Comparison of ENCODE assay signal across 8 mouse cellular contexts in the genomic region with DNA sequence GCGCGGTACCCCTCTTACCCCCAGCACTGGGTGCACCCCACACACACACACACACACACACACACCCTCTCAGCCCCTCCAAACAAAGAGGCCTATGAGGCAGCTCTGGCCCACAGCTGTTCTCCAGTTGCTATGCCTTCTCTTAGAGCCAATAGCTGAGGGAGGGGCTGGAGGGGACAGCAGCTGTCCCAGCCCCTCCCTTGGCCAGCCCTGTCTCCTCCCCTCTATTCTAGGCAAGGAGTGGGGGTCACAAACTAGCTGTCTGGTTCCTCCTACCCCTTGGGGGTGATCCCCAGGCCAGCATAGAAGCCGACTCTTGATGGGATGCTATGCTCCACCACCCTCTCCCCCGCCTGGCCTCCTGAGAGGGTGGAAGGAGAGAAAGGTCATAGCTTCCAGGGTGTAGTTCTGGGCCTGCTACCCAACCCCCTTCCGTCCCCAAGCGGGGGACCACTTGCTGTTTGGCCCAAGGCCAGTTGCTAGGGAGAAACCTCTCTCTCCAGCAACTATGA. TPM values are rescaled to one million over a fixed set of nuclear protein-coding genes. Genes with fewer than 3 reads are reported as not detected.
DNase-seq lines count a peak whose midpoint lies in the region; ATAC-seq and TF ChIP-seq lines count a peak whose summit lies in the region.

No protein-coding gene starts in this region.

- H3K27me3 ChIP-seq in kidney, postnatal 0 days (ENCODE audit: insufficient read depth, low read length): no peaks in the 10 kb centered on the region
- H3K27me3 ChIP-seq in embryonic facial prominence, embryonic 10.5 days (replicated peaks; ENCODE audit: low read depth, poor library complexity, severe bottlenecking): peaks cover 56% of the 10 kb centered on the region
- H3K27me3 ChIP-seq in heart, embryonic 10.5 days (ENCODE audit: insufficient read depth, poor library complexity, severe bottlenecking): peaks cover 22% of the 10 kb centered on the region
- H3K27me3 ChIP-seq in limb, embryonic 14.5 days (ENCODE audit: control insufficient read depth, insufficient read depth, low read length): no peaks in the 10 kb centered on the region

- peaks cover 31% of the 10 kb centered on the region for H3K4me1 ChIP-seq in kidney, postnatal 0 days (replicated peaks; ENCODE audit: insufficient read depth, low read length)
- peaks cover 66% of the 10 kb centered on the region for H3K4me1 ChIP-seq in embryonic facial prominence, embryonic 10.5 days
- H3K4me1 ChIP-seq in heart, embryonic 10.5 days: peaks cover 64% of the 10 kb centered on the region
- peaks cover 42% of the 10 kb centered on the region for H3K4me1 ChIP-seq in limb, embryonic 14.5 days (ENCODE audit: control insufficient read depth, insufficient read depth, low read length)

- 0 out of 2 replicates have a peak overlapping the region, but pooled peaks have one; percentile 47 for H3K4me3 ChIP-seq in kidney, postnatal 0 days (replicated peaks; ENCODE audit: low read depth, low read length)
- peak overlapping the region; percentile 64 for H3K4me3 ChIP-seq in embryonic facial prominence, embryonic 10.5 days
- peak overlapping the region; percentile 74 for H3K4me3 ChIP-seq in heart, embryonic 10.5 days
- H3K4me3 ChIP-seq in limb, embryonic 14.5 days (replicated peaks; ENCODE audit: low read length): peak overlapping the region; percentile 59

- DNase-seq in kidney, postnatal 0 days (ENCODE audit: low spot score): peak; percentile 70
- no peak for DNase-seq in kidney, adult 11 months
- DNase-seq in embryonic facial prominence, embryonic 10.5 days (ENCODE audit: low spot score): peak; percentile 55
- no peak for DNase-seq in heart, embryonic 10.5 days (ENCODE audit: low spot score)
- DNase-seq in limb, embryonic 14.5 days (ENCODE audit: low spot score): peak; percentile 87
- DNase-seq in urinary bladder, adult 18-20 months (ENCODE audit: low spot score in 2 of 2): no peak
- DNase-seq in layer of hippocampus, adult 18-20 months (ENCODE audit: low spot score in 2 of 2): no peak
- no peak for DNase-seq in urinary bladder, adult 2 months (ENCODE audit: low spot score)

- H3K4me2 ChIP-seq in kidney, postnatal 0 days (ENCODE audit: low read length): peak overlapping the region; percentile 89
- H3K4me2 ChIP-seq in limb, embryonic 14.5 days (replicated peaks; ENCODE audit: low read depth, low read length, severe bottlenecking): peak overlapping the region; percentile 63

- H3K36me3 ChIP-seq in kidney, postnatal 0 days (ENCODE audit: insufficient read depth, low read length): no peaks in the 10 kb centered on the region
- peaks cover 6% of the 10 kb centered on the region; the same call in 1 of the 2 replicates for H3K36me3 ChIP-seq in embryonic facial prominence, embryonic 10.5 days (replicated peaks)
- peaks cover 37% of the 10 kb centered on the region for H3K36me3 ChIP-seq in heart, embryonic 10.5 days
- H3K36me3 ChIP-seq in limb, embryonic 14.5 days (ENCODE audit: control insufficient read depth, insufficient read depth, low read length): peaks cover 28% of the 10 kb centered on the region

- no peaks in the 10 kb centered on the region for H3K9me3 ChIP-seq in kidney, postnatal 0 days (replicated peaks; ENCODE audit: low read length)
- H3K9me3 ChIP-seq in embryonic facial prominence, embryonic 10.5 days: no peaks in the 10 kb centered on the region
- no peaks in the 10 kb centered on the region for H3K9me3 ChIP-seq in heart, embryonic 10.5 days
- H3K9me3 ChIP-seq in limb, embryonic 14.5 days (ENCODE audit: control insufficient read depth, low read length): no peaks in the 10 kb centered on the region

- H3K27ac ChIP-seq in kidney, postnatal 0 days: 0 out of 2 replicates have a peak overlapping the region, but pooled peaks have one; percentile 31
- H3K27ac ChIP-seq in embryonic facial prominence, embryonic 10.5 days (replicated peaks): peak overlapping the region; percentile 78
- H3K27ac ChIP-seq in heart, embryonic 10.5 days: peak overlapping the region; percentile 93
- peak overlapping the region; percentile 83 for H3K27ac ChIP-seq in limb, embryonic 14.5 days (replicated peaks; ENCODE audit: low read depth, low read length)

- H3K9ac ChIP-seq in kidney, postnatal 0 days (ENCODE audit: low read depth, low read length): no peak overlapping the region
- peak overlapping the region; percentile 53 for H3K9ac ChIP-seq in limb, embryonic 14.5 days (ENCODE audit: low read depth, low read length, severe bottlenecking)

- no peak for TF ChIP-seq CTCF in kidney, postnatal 0 days (IDR thresholded peaks at IDR 0.05; ENCODE audit: low read depth)

- 10% methylated on average over 6 of the region's 6 CpGs for WGBS in kidney, postnatal 0 days
- WGBS in embryonic facial prominence, embryonic 10.5 days: 12% methylated on average over 6 of the region's 6 CpGs
- WGBS in heart, embryonic 10.5 days: 1% methylated on average over 6 of the region's 6 CpGs
- 16% methylated on average over 4 of the region's 6 CpGs for WGBS in limb, embryonic 14.5 days

- ATAC-seq in kidney, postnatal 0 days (replicated peaks; ENCODE audit: low FRiP score, low read depth): peak; percentile 47
- ATAC-seq in limb, embryonic 14.5 days (ENCODE audit: low FRiP score, low read depth): peak; percentile 71

- TF ChIP-seq POLR2A in limb, embryonic 14.5 days (IDR thresholded peaks at IDR 0.05; ENCODE audit: borderline replicate concordance, extremely low read depth, insufficient read depth, insufficient read length): no peak

RNA-seq across cellular contexts. Expression of gene Flnc, which starts 2.9 kb away (rescaled TPM):
- polyA plus RNA-seq in kidney, postnatal 0 days (2015; fragmentation: Nextera tagmentation; extraction: Ambion mirVana): 2.5 and 2.8 TPM in 2 replicates
- 4.0 and 4.5 TPM in 2 replicates for polyA plus RNA-seq in embryonic facial prominence, embryonic 10.5 days (2016; fragmentation: Nextera tagmentation; extraction: Ambion mirVana)
- polyA plus RNA-seq in heart, embryonic 10.5 days (2016; fragmentation: Nextera tagmentation; extraction: Ambion mirVana): 40.2 and 83.3 TPM in 2 replicates
- polyA plus RNA-seq in limb, embryonic 14.5 days (2012; rRNA removed): 38.1 and 43.9 TPM in 2 replicates
- polyA plus RNA-seq in limb, embryonic 14.5 days (2014; fragmentation: Nextera tagmentation; extraction: Ambion mirVana): 25.1 and 27.0 TPM in 2 replicates
- total RNA-seq in layer of hippocampus, adult 18-20 months (2021): 1 to 10 TPM; 1.5 to 1.6 TPM
- 40.8 and 75.6 TPM in 2 replicates for polyA plus RNA-seq in urinary bladder, adult 2 months (2012; rRNA removed)

RNA-seq across cellular contexts. Expression of gene Atp6v1f, which starts 31.5 kb away (rescaled TPM):
- 461 and 485 TPM in 2 replicates for polyA plus RNA-seq in kidney, postnatal 0 days (2015; fragmentation: Nextera tagmentation; extraction: Ambion mirVana)
- 206 and 207 TPM in 2 replicates for polyA plus RNA-seq in embryonic facial prominence, embryonic 10.5 days (2016; fragmentation: Nextera tagmentation; extraction: Ambion mirVana)
- polyA plus RNA-seq in heart, embryonic 10.5 days (2016; fragmentation: Nextera tagmentation; extraction: Ambion mirVana): 214 and 228 TPM in 2 replicates
- 195 and 204 TPM in 2 replicates for polyA plus RNA-seq in limb, embryonic 14.5 days (2012; rRNA removed)
- 226 and 239 TPM in 2 replicates for polyA plus RNA-seq in limb, embryonic 14.5 days (2014; fragmentation: Nextera tagmentation; extraction: Ambion mirVana)
- total RNA-seq in layer of hippocampus, adult 18-20 months (2021): 100 to 1,000 TPM; 250 to 276 TPM
- 234 and 282 TPM in 2 replicates for polyA plus RNA-seq in urinary bladder, adult 2 months (2012; rRNA removed)

RNA-seq across cellular contexts. Expression of gene Atp6v1fnb, which starts 35.2 kb away (rescaled TPM):
- polyA plus RNA-seq in kidney, postnatal 0 days (2015; fragmentation: Nextera tagmentation; extraction: Ambion mirVana): not detected in 2 replicates
- 0.28 TPM in 1 of 2 replicates, not detected in the other for polyA plus RNA-seq in embryonic facial prominence, embryonic 10.5 days (2016; fragmentation: Nextera tagmentation; extraction: Ambion mirVana)
- polyA plus RNA-seq in heart, embryonic 10.5 days (2016; fragmentation: Nextera tagmentation; extraction: Ambion mirVana): not detected in 2 replicates
- 0.12 TPM in 1 of 2 replicates, not detected in the other for polyA plus RNA-seq in limb, embryonic 14.5 days (2012; rRNA removed)
- polyA plus RNA-seq in limb, embryonic 14.5 days (2014; fragmentation: Nextera tagmentation; extraction: Ambion mirVana): 0.35 TPM in 1 of 2 replicates, not detected in the other
- 1 to 10 TPM in 1 of 2 experiments, under 1 TPM in 1; 0.67 to 1.2 TPM for total RNA-seq in layer of hippocampus, adult 18-20 months (2021)
- not detected in 2 replicates for polyA plus RNA-seq in urinary bladder, adult 2 months (2012; rRNA removed)

RNA-seq across cellular contexts. Expression of gene Ccdc136, which starts 39.9 kb away (rescaled TPM):
- 12.1 and 13.8 TPM in 2 replicates for polyA plus RNA-seq in kidney, postnatal 0 days (2015; fragmentation: Nextera tagmentation; extraction: Ambion mirVana)
- 18.6 and 23.1 TPM in 2 replicates for polyA plus RNA-seq in embryonic facial prominence, embryonic 10.5 days (2016; fragmentation: Nextera tagmentation; extraction: Ambion mirVana)
- polyA plus RNA-seq in heart, embryonic 10.5 days (2016; fragmentation: Nextera tagmentation; extraction: Ambion mirVana): 23.4 and 30.3 TPM in 2 replicates
- 25.3 and 26.0 TPM in 2 replicates for polyA plus RNA-seq in limb, embryonic 14.5 days (2012; rRNA removed)
- polyA plus RNA-seq in limb, embryonic 14.5 days (2014; fragmentation: Nextera tagmentation; extraction: Ambion mirVana): 26.2 and 26.8 TPM in 2 replicates
- 10 to 100 TPM; 62.1 to 75.9 TPM for total RNA-seq in layer of hippocampus, adult 18-20 months (2021)
- polyA plus RNA-seq in urinary bladder, adult 2 months (2012; rRNA removed): 19.7 and 29.6 TPM in 2 replicates

RNA-seq across cellular contexts. Expression of gene Opn1sw, which starts 47.7 kb away (rescaled TPM):
- 0.26 and 0.47 TPM in 2 replicates for polyA plus RNA-seq in kidney, postnatal 0 days (2015; fragmentation: Nextera tagmentation; extraction: Ambion mirVana)
- polyA plus RNA-seq in embryonic facial prominence, embryonic 10.5 days (2016; fragmentation: Nextera tagmentation; extraction: Ambion mirVana): 0.25 and 0.40 TPM in 2 replicates
- 0.11 and 0.37 TPM in 2 replicates for polyA plus RNA-seq in heart, embryonic 10.5 days (2016; fragmentation: Nextera tagmentation; extraction: Ambion mirVana)
- polyA plus RNA-seq in limb, embryonic 14.5 days (2012; rRNA removed): 1.3 and 2.1 TPM in 2 replicates
- 2.0 and 2.3 TPM in 2 replicates for polyA plus RNA-seq in limb, embryonic 14.5 days (2014; fragmentation: Nextera tagmentation; extraction: Ambion mirVana)
- total RNA-seq in layer of hippocampus, adult 18-20 months (2021): not detected
- 9.3 and 11.3 TPM in 2 replicates for polyA plus RNA-seq in urinary bladder, adult 2 months (2012; rRNA removed)

Comparison
In these comparisons a context has a peak if more than half of its experiments do, and no peak if none do; other contexts are left out.
1. DNase-seq: peak in kidney, postnatal 0 days (single experiment), embryonic facial prominence, embryonic 10.5 days (single experiment) and limb, embryonic 14.5 days (single experiment); none in kidney, adult 11 months (single experiment), heart, embryonic 10.5 days (single experiment), urinary bladder, adult 18-20 months (0 of 2), layer of hippocampus, adult 18-20 months (0 of 2) and urinary bladder, adult 2 months (single experiment).
2. H3K27ac ChIP-seq: peak in every context shown above with its lines; median percentile 93 in heart, embryonic 10.5 days; 83 in limb, embryonic 14.5 days; 78 in embryonic facial prominence, embryonic 10.5 days; 31 in kidney, postnatal 0 days.
3. Peak in every context shown above with its lines, with median percentiles within 50 percentile points of each other: H3K4me3 ChIP-seq.